Mouse (Mus musculus) lung, adult 2 months (tissue): ENCODE measurements around the gene Myh9. TPM values are rescaled to one million over a fixed set of nuclear protein-coding genes. Genes with fewer than 3 reads are reported as not detected.
"Not testable (repeated sequence)": the region's sequence is repeated elsewhere in the genome, so short reads cannot be mapped to it uniquely, and the experiment has no call there.

ENCODE experiments used
- DNase-seq: peaks from one replicate; pipeline ENCODE4 v3.0.0; 2022
- H3K4me1 ChIP-seq: fragments of 200-500 bp; 2 replicates; pipeline ENCODE4 v1.6.1; 2011; ENCODE audit warnings: low read length; ENCODE audit not compliant: control insufficient read depth, insufficient read depth
- H3K4me3 ChIP-seq: fragments of 200-500 bp; replicated peaks from 2 replicates; pipeline ENCODE3; 2011; ENCODE audit warnings: low read depth, mild to moderate bottlenecking, control low read depth, low read length; ENCODE audit errors: extremely low read depth
- CTCF ChIP-seq: fragments of 200-500 bp; IDR thresholded peaks from 2 replicates; pipeline ENCODE4 v1.5.1; 2011; ENCODE audit warnings: mild to moderate bottlenecking, low read length, control low read depth; ENCODE audit not compliant: insufficient read depth
- POLR2A ChIP-seq: fragments of 200-500 bp; IDR thresholded peaks from 2 replicates; pipeline ENCODE4 v1.6.1; 2011; ENCODE audit warnings: low read depth, mild to moderate bottlenecking, control low read depth, low read length, borderline replicate concordance; ENCODE audit errors: extremely low read depth
- WGBS: fragments of 180-500 bp; shearing (Covaris S2); methylation state at CpG from one replicate; pipeline ENCODE4 v1.1.7; 2018; 5-methylcytosine and 5-hydroxymethylcytosine counted together
- polyA plus RNA-seq: library from polyadenylated mRNA; depleted of rRNA; stranded (reverse); fragments of >200 nt; gene quantifications from 2 replicates; pipeline ENCODE4 v1.2.3, GENCODE M21; 2012

Gene Myh9
- polyA plus RNA-seq, 1 experiment, result 162 TPM

DNA sequence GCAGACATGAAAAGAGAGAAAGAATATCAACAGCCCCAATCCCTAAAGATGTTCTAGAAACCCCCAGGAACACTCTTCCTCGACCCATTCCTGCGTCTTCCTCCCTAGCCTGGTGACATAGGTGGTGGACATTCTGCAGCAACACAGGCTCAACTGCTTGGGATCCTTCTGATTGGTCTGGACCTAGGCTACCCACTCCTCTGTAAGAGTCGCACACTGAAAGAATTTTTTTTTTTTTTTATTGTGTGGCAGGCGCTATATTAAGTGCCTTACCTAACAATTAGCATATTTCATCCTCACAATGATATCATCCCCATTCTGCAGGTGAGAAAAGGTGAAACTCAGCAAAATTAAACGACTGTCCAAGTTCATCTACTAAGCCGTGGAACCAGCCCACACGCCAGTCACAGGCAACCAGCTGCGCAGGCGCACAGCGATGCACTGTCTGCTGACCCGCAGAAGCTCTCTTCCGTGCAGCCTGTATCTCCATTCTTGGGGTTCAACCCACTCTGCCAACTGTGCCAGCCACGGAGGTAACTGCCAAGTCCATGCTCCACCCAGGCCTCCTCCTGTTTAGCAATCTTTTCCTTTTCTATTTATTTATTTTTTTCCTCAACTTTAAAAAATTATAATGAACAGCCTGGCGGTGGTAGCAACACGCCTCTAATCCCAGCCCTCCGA is 3.1 kb upstream of the Myh9 start:
- no peak for TF ChIP-seq CTCF
- no peak for TF ChIP-seq POLR2A
- H3K4me1 ChIP-seq, result peaks cover 9% of the 10 kb centered on the region; the same call in 1 of the 2 replicates
- H3K4me3 ChIP-seq, result no peak overlapping the region
- peak; percentile 28 for DNase-seq
- 75% methylated on average over 16 of the region's 16 CpGs for WGBS

DNA sequence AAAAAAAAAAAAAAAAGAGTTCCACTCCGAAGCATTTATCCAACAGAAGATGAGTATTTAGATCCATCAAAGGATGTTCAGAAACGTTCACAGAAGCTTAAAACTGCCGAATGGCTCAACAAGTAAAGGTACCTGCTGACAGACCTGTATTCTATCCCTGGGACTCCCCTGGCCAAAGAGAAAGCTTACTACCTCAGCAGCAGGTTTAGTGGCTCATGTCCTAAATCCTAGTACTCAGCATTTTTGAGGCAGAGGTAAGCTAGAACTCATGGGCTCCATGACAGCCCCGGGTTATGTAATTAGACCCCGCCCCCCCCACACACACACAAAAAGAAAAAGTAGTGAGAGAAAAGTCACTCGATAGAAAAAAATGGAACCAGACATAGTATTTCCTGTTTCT is 2.1 kb upstream of the Myh9 start:
- TF ChIP-seq POLR2A (no peak), CTCF (no peak)
- DNase-seq, result no peak
- H3K4me3 ChIP-seq, result no peak overlapping the region
- H3K4me1 ChIP-seq, result peaks cover 12% of the 10 kb centered on the region
- 48% methylated on average over 6 of the region's 6 CpGs for WGBS

DNA sequence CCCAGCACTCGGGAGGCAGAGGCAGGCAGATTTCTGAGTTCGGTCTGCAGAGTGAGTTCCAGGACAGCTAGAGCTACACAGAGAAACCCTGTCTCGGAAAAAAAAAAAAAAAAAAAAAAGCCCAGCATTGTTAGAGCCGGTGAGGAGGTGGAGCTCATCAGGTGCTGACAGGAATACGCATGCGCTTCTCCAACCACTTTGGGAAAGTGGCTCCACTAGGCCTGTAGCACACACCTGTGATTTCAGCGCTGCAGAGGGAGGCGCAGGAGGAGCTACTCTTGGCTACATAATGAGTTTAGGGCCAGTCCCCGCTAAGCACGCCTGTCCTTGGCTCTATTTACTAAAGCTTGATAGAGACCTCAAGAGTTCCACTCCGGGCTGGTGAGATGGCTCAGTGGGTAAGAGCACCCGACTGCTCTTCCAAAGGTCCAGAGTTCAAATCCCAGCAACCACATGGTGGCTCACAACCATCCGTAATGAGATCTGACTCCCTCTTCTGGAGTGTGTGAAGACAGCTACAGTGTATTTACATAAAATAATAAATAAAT is 1.6 kb upstream of the Myh9 start:
- 66% methylated on average over 13 of the region's 13 CpGs for WGBS
- H3K4me3 ChIP-seq, result not testable (repeated sequence)
- DNase-seq, result peak; percentile 51
- H3K4me1 ChIP-seq, result peaks cover 10% of the 10 kb centered on the region

DNA sequence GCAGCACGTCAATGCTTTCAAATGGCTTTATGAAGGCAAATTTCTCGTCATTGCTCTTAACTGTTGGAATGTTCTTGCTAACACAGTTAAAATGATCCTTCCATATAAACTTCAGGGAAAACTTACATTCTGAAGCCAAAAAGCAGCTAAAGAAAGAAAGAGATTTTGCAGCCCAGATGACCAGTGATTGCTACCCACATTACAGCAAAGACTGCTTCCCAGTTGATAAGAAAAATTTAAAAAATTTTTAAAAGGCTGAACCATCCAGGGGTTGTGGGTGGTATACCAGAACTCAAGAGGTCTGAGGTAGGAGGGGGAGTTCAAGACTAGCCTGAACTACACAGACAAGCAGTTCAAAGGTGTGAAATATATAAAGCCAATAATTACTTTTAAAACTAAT is 1.1 kb upstream of the Myh9 start:
- 41% methylated on average over 2 of the region's 2 CpGs for WGBS
- Histone ChIP-seq H3K4me3 (no peak overlapping the region), H3K4me1 (peaks cover 15% of the 10 kb centered on the region)
- TF ChIP-seq CTCF (no peak), POLR2A (no peak)
- no peak for DNase-seq

DNA sequence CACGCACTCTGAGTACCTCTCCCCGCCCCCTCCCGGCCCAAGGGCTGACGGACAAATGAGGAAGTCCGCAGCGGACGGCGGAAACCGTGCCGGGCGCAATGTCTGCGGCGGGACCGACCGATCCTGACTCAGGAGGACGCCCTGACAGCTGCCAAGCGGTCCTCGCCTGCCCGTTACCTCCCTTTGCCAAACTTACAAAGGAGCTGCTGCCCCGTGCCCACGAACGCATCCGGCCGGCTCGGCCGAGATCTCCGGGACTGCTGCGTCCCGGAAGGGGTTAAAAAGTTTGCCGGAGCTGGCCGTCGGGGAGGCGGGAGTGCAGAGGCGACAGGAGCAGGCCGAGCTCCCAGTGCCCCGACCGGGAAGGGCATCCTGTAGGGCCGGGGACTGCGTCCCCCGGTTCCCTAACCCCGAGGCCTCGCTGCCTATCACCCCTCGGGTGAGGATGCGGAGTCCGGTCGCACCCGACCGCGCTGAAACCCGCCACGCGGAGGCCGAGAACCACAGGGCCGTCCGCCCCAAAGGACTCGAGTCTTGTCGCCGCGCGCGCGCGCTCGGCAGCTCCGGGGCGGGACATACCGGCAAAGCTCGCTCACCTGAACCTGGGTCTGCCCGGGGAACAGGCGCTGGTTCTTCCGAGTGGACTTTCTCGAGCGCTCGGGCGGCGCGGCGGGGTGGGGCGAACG is 471 bp downstream of the Myh9 start:
- Histone ChIP-seq H3K4me1 (peaks cover 28% of the 10 kb centered on the region), H3K4me3 (peak overlapping the region; percentile 93)
- TF ChIP-seq CTCF (no peak), POLR2A (peak; percentile 17; the same call in 1 of the 2 replicates)
- WGBS, result 1% methylated on average over 79 of the region's 80 CpGs
- peak; percentile 80 for DNase-seq

DNA sequence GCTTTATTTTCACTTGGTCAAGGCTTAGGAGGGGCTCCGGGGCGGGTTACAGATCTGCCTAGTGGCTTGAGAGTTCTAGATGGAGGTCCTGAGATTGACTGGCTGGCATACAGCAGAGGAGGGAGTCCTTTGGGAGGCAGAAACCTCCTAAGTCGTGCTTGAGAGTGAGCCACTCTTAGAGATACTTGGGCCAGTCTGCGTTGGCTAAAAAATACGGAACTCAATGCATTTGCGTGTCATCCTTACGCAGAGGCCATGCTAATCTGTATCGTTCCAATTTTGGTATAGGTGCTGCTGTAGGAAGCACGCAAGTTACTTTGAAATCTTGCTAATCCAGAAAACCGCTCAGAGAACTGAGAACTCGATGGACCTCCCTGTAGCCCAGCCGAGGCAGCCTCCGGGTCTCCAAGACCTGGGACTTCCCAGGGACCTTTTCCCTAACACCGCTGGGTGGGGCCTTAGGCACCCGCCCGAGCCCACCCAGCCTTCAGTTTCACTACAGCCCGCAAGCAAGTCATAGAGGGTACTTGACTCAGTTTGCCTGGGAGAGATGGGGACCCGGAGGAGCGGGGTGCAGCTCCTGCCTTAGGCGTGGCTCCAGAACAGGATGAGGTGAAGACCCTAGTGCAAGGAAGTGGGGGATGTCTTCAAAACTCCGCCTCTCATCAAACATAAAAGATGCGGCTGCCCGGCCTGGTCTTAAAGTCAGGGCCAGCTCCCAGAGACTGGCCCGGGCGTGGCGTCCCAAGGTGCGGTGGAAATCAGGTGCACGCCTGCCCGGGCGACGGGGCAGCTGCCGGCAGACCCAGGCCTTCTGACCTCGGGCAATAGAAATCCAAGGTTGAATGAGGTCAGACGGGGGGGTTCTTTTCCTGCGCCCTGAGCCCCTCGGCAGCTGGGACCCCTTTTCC is 1.3 kb downstream of the Myh9 start:
- WGBS, result 2% methylated on average over 36 of the region's 36 CpGs
- TF ChIP-seq POLR2A (peak; percentile 23; the same call in 1 of the 2 replicates), CTCF (no peak)
- peak; percentile 39 for DNase-seq
- Histone ChIP-seq H3K4me3 (peak overlapping the region; percentile 93), H3K4me1 (peaks cover 34% of the 10 kb centered on the region)

DNA sequence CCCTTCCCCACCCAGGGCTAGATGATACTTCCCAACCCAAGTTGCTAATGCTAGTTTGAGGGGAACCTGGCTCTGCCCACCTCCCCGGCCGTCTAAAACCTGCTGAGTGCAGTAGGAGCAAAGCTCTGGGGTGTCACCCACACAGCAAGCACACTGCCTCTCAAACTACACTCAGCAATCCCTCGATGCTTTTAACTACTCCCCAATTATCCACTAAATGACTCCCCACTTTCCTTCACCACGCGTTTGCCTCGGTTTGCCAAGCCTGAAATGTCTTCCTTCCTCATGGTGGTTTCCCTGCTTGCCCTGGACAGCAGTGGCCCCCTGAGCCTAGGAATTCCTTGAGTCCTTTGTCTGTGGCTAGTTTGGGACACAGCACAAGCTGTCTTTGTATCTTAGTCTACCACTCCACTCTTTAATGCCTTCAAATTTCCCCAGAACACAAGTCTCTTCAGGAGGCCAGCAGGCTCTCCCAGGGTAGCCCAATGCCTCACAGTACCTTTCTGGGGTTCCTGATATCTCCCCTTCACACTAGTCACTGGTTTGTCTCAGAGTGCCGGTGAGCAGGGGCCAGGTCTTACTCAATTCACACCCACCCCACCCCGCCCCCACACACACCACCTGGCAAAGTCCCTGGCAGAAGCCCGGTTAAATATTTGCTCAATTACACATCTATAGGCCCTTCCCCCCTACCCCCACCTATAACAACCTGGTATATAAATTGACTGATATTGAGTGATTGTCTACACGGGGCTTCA is 2.3 kb downstream of the Myh9 start:
- WGBS, result 10% methylated on average over 10 of the region's 10 CpGs
- DNase-seq, result peak; percentile 40

DNA sequence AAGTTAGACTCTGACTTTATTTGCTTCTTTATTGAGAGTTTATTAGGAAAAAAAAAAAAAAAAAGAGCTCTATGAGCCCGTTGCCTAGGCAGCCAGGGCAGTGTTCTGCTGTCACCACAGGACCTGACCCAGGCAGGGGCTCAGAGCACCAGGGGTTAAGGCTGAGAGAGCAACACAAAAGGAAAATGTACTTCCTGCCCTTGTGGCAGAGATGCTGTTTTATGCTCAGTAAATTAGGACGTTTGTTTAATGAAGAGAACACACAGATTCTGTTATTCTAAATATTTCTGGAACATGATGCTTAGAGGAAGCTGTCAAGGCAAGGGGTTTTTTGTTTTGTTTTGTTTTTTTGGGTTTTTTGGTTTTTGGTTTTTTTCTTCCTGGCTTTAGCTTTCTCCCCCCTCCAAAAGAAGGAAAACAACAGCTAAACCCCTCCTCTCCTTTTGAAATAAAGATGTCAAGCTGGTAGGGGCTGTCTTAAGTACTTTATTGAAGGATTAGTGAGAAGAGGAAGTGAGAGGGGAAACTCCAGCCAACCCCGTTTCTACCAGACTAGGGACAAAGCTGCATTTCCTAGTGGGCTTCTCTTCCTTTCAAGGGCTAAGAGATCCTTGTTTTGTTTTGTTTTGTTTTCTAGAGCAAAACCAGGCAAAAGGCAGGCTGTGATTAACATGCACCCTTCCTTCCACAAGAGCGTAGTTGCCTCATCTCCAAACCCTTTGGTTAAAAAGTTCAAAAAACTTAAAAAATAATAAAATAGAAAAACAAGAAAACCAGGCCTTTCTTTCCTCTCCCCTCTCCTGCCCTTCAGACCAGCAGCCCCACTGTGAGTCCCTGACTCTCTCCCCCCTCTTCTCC is 3.2 kb downstream of the Myh9 start:
- Histone ChIP-seq H3K4me1 (peaks cover 52% of the 10 kb centered on the region), H3K4me3 (peak overlapping the region; percentile 21)
- TF ChIP-seq POLR2A, result no peak
- TF ChIP-seq CTCF, result no peak
- peak; percentile 14 for DNase-seq
- WGBS, result 7% methylated on average over 4 of the region's 4 CpGs

More for the DNA sequence above, 2.3 kb downstream of the Myh9 start:
- Histone ChIP-seq H3K4me3 (peak overlapping the region; percentile 56), H3K4me1 (peaks cover 42% of the 10 kb centered on the region)
- TF ChIP-seq POLR2A (no peak), CTCF (no peak)
